Mouse (Mus musculus): ENCODE data around the gene Sub1.

DNA sequence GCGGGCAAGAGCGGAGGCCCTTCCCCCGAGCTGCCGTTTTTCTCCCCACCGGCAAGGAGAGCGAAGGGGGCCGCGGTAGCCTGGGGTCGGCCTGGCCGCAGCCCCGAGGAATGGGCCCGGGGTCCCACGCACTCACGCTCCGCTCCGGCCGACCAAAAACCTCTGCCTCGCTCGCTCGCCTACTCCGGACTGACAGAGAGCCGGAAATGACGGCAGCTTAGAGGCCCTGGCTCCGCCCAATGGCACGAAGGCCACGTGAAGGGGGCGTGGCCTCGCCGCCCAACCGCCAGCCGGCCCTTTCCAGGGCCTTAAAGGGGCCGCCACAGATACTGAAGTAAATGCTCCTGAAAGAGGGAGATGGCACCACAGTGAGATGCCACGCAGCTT, 975 bp downstream of the Sub1 start:
- TF ChIP-seq CTCF (IDR thresholded peaks at IDR 0.05; ENCODE audit: insufficient read depth, low read length) (no peak), POLR2A (IDR thresholded peaks at IDR 0.05; ENCODE audit: borderline replicate concordance, extremely low read depth, low read depth, low read length) (peak; percentile 99)
